Mouse (Mus musculus) liver, adult 2 months (tissue): Measurements from ENCODE around the gene Kprp. TPM values are rescaled to one million over a fixed set of nuclear protein-coding genes. Genes with fewer than 3 reads are reported as not detected.

ENCODE experiments used
- DNase-seq: peaks from one replicate; pipeline ENCODE4 v3.0.0-alpha.2; 2011; ENCODE audit warnings: low read depth, low spot score; ENCODE audit errors: extremely low read depth
- H3K27ac ChIP-seq: fragments of 200-500 bp; replicated peaks from 2 replicates; pipeline ENCODE4 v1.5.1; 2012; ENCODE audit warnings: low read depth, mild to moderate bottlenecking, control low read depth, inconsistent platforms, low read length; ENCODE audit not compliant: insufficient read depth
- H3K27me3 ChIP-seq: fragments of 200-500 bp; 2 replicates; pipeline ENCODE4 v1.6.1; 2012; ENCODE audit warnings: mild to moderate bottlenecking, moderate library complexity, low read length, inconsistent platforms; ENCODE audit not compliant: control insufficient read depth, insufficient read depth
- H3K36me3 ChIP-seq: fragments of 200-500 bp; 2 replicates; pipeline ENCODE4 v1.6.1; 2012; ENCODE audit warnings: low read length, inconsistent platforms; ENCODE audit not compliant: control insufficient read depth, insufficient read depth
- H3K4me1 ChIP-seq: fragments of 200-500 bp; 2 replicates; pipeline ENCODE4 v1.6.1; 2011; ENCODE audit warnings: low read length; ENCODE audit not compliant: control insufficient read depth, insufficient read depth
- H3K4me3 ChIP-seq: fragments of 200-500 bp; 2 replicates; pipeline ENCODE4 v1.5.1; 2011; ENCODE audit warnings: low read depth, mild to moderate bottlenecking, control low read depth, low read length, moderate library complexity; ENCODE audit not compliant: insufficient read depth
- H3K79me2 ChIP-seq: fragments of 200-500 bp; 2 replicates; pipeline ENCODE4 v1.6.1; 2012; ENCODE audit warnings: inconsistent platforms, mild to moderate bottlenecking, low read length, moderate library complexity; ENCODE audit not compliant: control insufficient read depth, insufficient read depth
- H3K9ac ChIP-seq: fragments of 200-500 bp; 2 replicates; pipeline ENCODE4 v1.6.1; 2012; ENCODE audit warnings: low read depth, mild to moderate bottlenecking, control low read depth, inconsistent platforms, low read length
- CTCF ChIP-seq: fragments of 200-500 bp; IDR thresholded peaks from 2 replicates; pipeline ENCODE4 v1.5.1; 2011; ENCODE audit warnings: low read depth, low read length, control low read depth
- POLR2A ChIP-seq: fragments of 200-500 bp; IDR thresholded peaks from 2 replicates; pipeline ENCODE4 v1.6.1; 2011; ENCODE audit warnings: low read length, control low read depth; ENCODE audit not compliant: insufficient read depth; ENCODE audit errors: extremely low read depth
- WGBS: fragments of 180-500 bp; shearing (Covaris S2); methylation state at CpG from one replicate; pipeline ENCODE4 v1.1.7; 2018; 5-methylcytosine and 5-hydroxymethylcytosine counted together
- polyA plus RNA-seq: library from polyadenylated mRNA; depleted of rRNA; stranded (reverse); fragments of >200 nt; gene quantifications from 2 replicates; pipeline ENCODE4 v1.2.3, GENCODE M21; 2012; rRNA removed
- total RNA-seq: library from RNA; depleted of rRNA; stranded (reverse); fragments of >200 nt; gene quantifications from 2 replicates; pipeline ENCODE4 v1.2.3, GENCODE M21; 2014; rRNA removed

Kprp gene
- total and polyA plus RNA-seq, 2 experiments = not detected

- H3K79me2 ChIP-seq = no peaks in the 10 kb centered on the region
- H3K4me1 ChIP-seq = no peaks in the 10 kb centered on the region
- H3K27me3 ChIP-seq = no peaks in the 10 kb centered on the region; the same call in 1 of the 2 replicates
- no peak overlapping the region for H3K9ac ChIP-seq
- H3K27ac ChIP-seq = no peak overlapping the region
- TF ChIP-seq POLR2A (no peak), CTCF (no peak)
- 88% methylated on average over 3 of the region's 3 CpGs for WGBS
- no peak for DNase-seq
- no peaks in the 10 kb centered on the region for H3K36me3 ChIP-seq
- H3K4me3 ChIP-seq = no peak overlapping the region
Observed at GRCm38 (mm10) chr3:92815581-92815980, 11.5 kb downstream of the Kprp start.

- no peak within 1 kb of the TSS for H3K4me3 ChIP-seq
- no peaks in the 10 kb centered on the region for H3K27me3 ChIP-seq
- no peak within 1 kb of the TSS for H3K27ac ChIP-seq
- H3K4me1 ChIP-seq = no peaks in the 10 kb centered on the region
- H3K36me3 ChIP-seq = no peaks in the 10 kb centered on the region
- TF ChIP-seq CTCF = no peak
- TF ChIP-seq POLR2A = no peak
- no peak for DNase-seq
- H3K79me2 ChIP-seq = no peaks in the 10 kb centered on the region
- no peak within 1 kb of the TSS for H3K9ac ChIP-seq
Observed at GRCm38 (mm10) chr3:92807791-92808190, 19.3 kb downstream of the Kprp start, which contains the start of gene Lce1k. Lce1k (minus strand) TSS chr3:92807891.

GRCm38 (mm10) chr3:92790414-92790813 is 36.6 kb downstream of the Kprp start, which contains the start of gene Lce1j:
Lce1j (minus strand) TSS chr3:92790514.
- H3K36me3 ChIP-seq = no peaks in the 10 kb centered on the region
- H3K4me3 ChIP-seq = no peak within 1 kb of the TSS
- H3K9ac ChIP-seq = no peak within 1 kb of the TSS
- no peak for TF ChIP-seq POLR2A
- no peak for TF ChIP-seq CTCF
- H3K27me3 ChIP-seq = no peaks in the 10 kb centered on the region; the same call in 1 of the 2 replicates
- H3K4me1 ChIP-seq = no peaks in the 10 kb centered on the region
- H3K79me2 ChIP-seq = no peaks in the 10 kb centered on the region
- WGBS = 91% methylated on average over 1 of the region's 1 CpGs
- no peak within 1 kb of the TSS for H3K27ac ChIP-seq
- DNase-seq = no peak

GRCm38 (mm10) chr3:92778799-92779198 is 48.2 kb downstream of the Kprp start, which contains the start of gene Lce1i:
Lce1i (minus strand) TSS chr3:92778899.
- WGBS = 66% methylated on average over 1 of the region's 1 CpGs
- Histone ChIP-seq H3K4me3 (no peak within 1 kb of the TSS), H3K79me2 (no peaks in the 10 kb centered on the region), H3K27me3 (no peaks in the 10 kb centered on the region), H3K4me1 (no peaks in the 10 kb centered on the region), H3K27ac (no peak within 1 kb of the TSS), H3K36me3 (no peaks in the 10 kb centered on the region), H3K9ac (no peak within 1 kb of the TSS)
- no peak for DNase-seq
- TF ChIP-seq POLR2A = no peak
- TF ChIP-seq CTCF = no peak

Other genes with a start within 250 kb of the Kprp start
- gene Smcp, start 238.2 kb downstream of the Kprp start, total RNA-seq = not detected in 2 replicates
- 0.17 TPM in 1 of 2 replicates, not detected in the other for gene Smcp, start 238.2 kb downstream of the Kprp start, polyA plus RNA-seq
- gene 2210017I01Rik, start 219.8 kb downstream of the Kprp start, total RNA-seq = not detected in 2 replicates
- not detected in 2 replicates for gene 2210017I01Rik, start 219.8 kb downstream of the Kprp start, polyA plus RNA-seq
- not detected in 2 replicates for gene Lce6a, start 205.6 kb downstream of the Kprp start, total RNA-seq
- not detected in 2 replicates for gene Lce6a, start 205.6 kb downstream of the Kprp start, polyA plus RNA-seq
- gene Lce1a1, start 178.9 kb downstream of the Kprp start, total RNA-seq = not detected in 2 replicates
- gene Lce1a1, start 178.9 kb downstream of the Kprp start, polyA plus RNA-seq = not detected in 2 replicates
- not detected in 2 replicates for gene Lce1b, start 170.3 kb downstream of the Kprp start, total RNA-seq
- gene Lce1b, start 170.3 kb downstream of the Kprp start, polyA plus RNA-seq = not detected in 2 replicates
- not detected in 2 replicates for gene Lce1a2, start 156.9 kb downstream of the Kprp start, total RNA-seq
- gene Lce1a2, start 156.9 kb downstream of the Kprp start, polyA plus RNA-seq = not detected in 2 replicates
- not detected in 2 replicates for gene Lce1c, start 148.0 kb downstream of the Kprp start, total RNA-seq
- gene Lce1c, start 148.0 kb downstream of the Kprp start, polyA plus RNA-seq = not detected in 2 replicates
- not detected in 2 replicates for gene Lce1d, start 140.0 kb downstream of the Kprp start, total RNA-seq
- not detected in 2 replicates for gene Lce1d, start 140.0 kb downstream of the Kprp start, polyA plus RNA-seq
- not detected in 2 replicates for gene Lce1e, start 118.2 kb downstream of the Kprp start, total RNA-seq
- gene Lce1e, start 118.2 kb downstream of the Kprp start, polyA plus RNA-seq = not detected in 2 replicates
- not detected in 2 replicates for gene Lce1f, start 106.9 kb downstream of the Kprp start, total RNA-seq
- gene Lce1f, start 106.9 kb downstream of the Kprp start, polyA plus RNA-seq = not detected in 2 replicates
- gene Gm38119, start 88.2 kb downstream of the Kprp start, total RNA-seq = not detected in 2 replicates
- not detected in 2 replicates for gene Gm38119, start 88.2 kb downstream of the Kprp start, polyA plus RNA-seq
- not detected in 2 replicates for gene Lce1g, start 74.9 kb downstream of the Kprp start, total RNA-seq
- not detected in 2 replicates for gene Lce1g, start 74.9 kb downstream of the Kprp start, polyA plus RNA-seq
- gene Lce1h, start 62.2 kb downstream of the Kprp start, total RNA-seq = not detected in 2 replicates
- gene Lce1h, start 62.2 kb downstream of the Kprp start, polyA plus RNA-seq = not detected in 2 replicates
- not detected in 2 replicates for gene Lce1i, start 48.3 kb downstream of the Kprp start, total RNA-seq
- gene Lce1i, start 48.3 kb downstream of the Kprp start, polyA plus RNA-seq = not detected in 2 replicates
- not detected in 2 replicates for gene Lce1j, start 36.7 kb downstream of the Kprp start, total RNA-seq
- gene Lce1j, start 36.7 kb downstream of the Kprp start, polyA plus RNA-seq = not detected in 2 replicates
- not detected in 2 replicates for gene Lce1k, start 19.4 kb downstream of the Kprp start, total RNA-seq
- gene Lce1k, start 19.4 kb downstream of the Kprp start, polyA plus RNA-seq = not detected in 2 replicates
- not detected in 2 replicates for gene Lce1l, start 24.0 kb upstream of the Kprp start, total RNA-seq
- gene Lce1l, start 24.0 kb upstream of the Kprp start, polyA plus RNA-seq = not detected in 2 replicates
- gene 2310050C09Rik, start 43.0 kb upstream of the Kprp start, total RNA-seq = not detected in 2 replicates
- gene 2310050C09Rik, start 43.0 kb upstream of the Kprp start, polyA plus RNA-seq = not detected in 2 replicates
- gene Lce3a, start 99.0 kb upstream of the Kprp start, total RNA-seq = not detected in 2 replicates
- gene Lce3a, start 99.0 kb upstream of the Kprp start, polyA plus RNA-seq = not detected in 2 replicates
- gene Lce3b, start 105.7 kb upstream of the Kprp start, total RNA-seq = not detected in 2 replicates
- not detected in 2 replicates for gene Lce3b, start 105.7 kb upstream of the Kprp start, polyA plus RNA-seq
- gene Lce3c, start 117.2 kb upstream of the Kprp start, total RNA-seq = not detected in 2 replicates
- not detected in 2 replicates for gene Lce3c, start 117.2 kb upstream of the Kprp start, polyA plus RNA-seq
- gene Lce3d, start 130.1 kb upstream of the Kprp start, total RNA-seq = not detected in 2 replicates
- not detected in 2 replicates for gene Lce3d, start 130.1 kb upstream of the Kprp start, polyA plus RNA-seq
- gene Lce3e, start 139.8 kb upstream of the Kprp start, total RNA-seq = not detected in 2 replicates
- not detected in 2 replicates for gene Lce3e, start 139.8 kb upstream of the Kprp start, polyA plus RNA-seq
- gene Lce3f, start 165.0 kb upstream of the Kprp start, total RNA-seq = not detected in 2 replicates
- not detected in 2 replicates for gene Lce3f, start 165.0 kb upstream of the Kprp start, polyA plus RNA-seq
- gene Crct1, start 188.4 kb upstream of the Kprp start, total RNA-seq = not detected in 2 replicates
- not detected in 2 replicates for gene Crct1, start 188.4 kb upstream of the Kprp start, polyA plus RNA-seq
- gene Lce1m, start 191.8 kb upstream of the Kprp start, total RNA-seq = not detected in 2 replicates
- not detected in 2 replicates for gene Lce1m, start 191.8 kb upstream of the Kprp start, polyA plus RNA-seq
- gene Gm4858, start 241.6 kb upstream of the Kprp start, total RNA-seq = not detected in 2 replicates
- not detected in 2 replicates for gene Gm4858, start 241.6 kb upstream of the Kprp start, polyA plus RNA-seq